23 mouse cellular contexts compared by ENCODE assay signal in genomic region chr1:164678303-164678702, GRCm38 (mm10).
"Had no signal": no experiment of that assay in that cellular context is flagged by ENCODE, and none has a peak within 500 bp of the region (broad histone marks: within the 10 kb centered on the region; RNA-seq: fewer than 3 reads in every experiment).

No protein-coding gene starts in this region.

- H3K36me3 ChIP-seq: limb, embryonic 12.5 days; limb, embryonic 15.5 days; liver, embryonic 12.5 days; liver, embryonic 15.5 days; midbrain, embryonic 10.5 days; midbrain, embryonic 13.5 days; neural tube, embryonic 13.5 days had no signal

- DNase-seq: kidney, adult 18-20 months; kidney, adult 9 months; kidney, postnatal 14 days; kidney, postnatal 4 days; left cerebral cortex, postnatal 4 days; lung, embryonic 14.5 days; retina, postnatal 1 day; right cerebral cortex, postnatal 25 days; spleen, adult 18-20 months; thymus, adult 18-20 months; thymus, postnatal 36 days had no signal

- H3K4me3 ChIP-seq: limb, embryonic 12.5 days; limb, embryonic 15.5 days; liver, embryonic 12.5 days; liver, embryonic 15.5 days; megakaryocyte, embryonic 14.5 days; midbrain, embryonic 10.5 days; midbrain, embryonic 13.5 days; myocyte; neural tube, embryonic 13.5 days had no signal

- H3K9ac ChIP-seq: limb, embryonic 12.5 days; limb, embryonic 15.5 days; liver, embryonic 12.5 days; liver, embryonic 15.5 days; lung, embryonic 14.5 days; midbrain, embryonic 13.5 days; neural tube, embryonic 13.5 days had no signal

- H3K9me3 ChIP-seq: limb, embryonic 15.5 days; liver, embryonic 12.5 days; liver, embryonic 15.5 days; midbrain, embryonic 10.5 days; neural tube, embryonic 13.5 days had no signal

- H3K27me3 ChIP-seq: limb, embryonic 12.5 days; limb, embryonic 15.5 days; liver, embryonic 12.5 days; liver, embryonic 15.5 days; megakaryocyte, embryonic 14.5 days; midbrain, embryonic 13.5 days; neural tube, embryonic 13.5 days had no signal

- H3K4me1 ChIP-seq: limb, embryonic 12.5 days; limb, embryonic 15.5 days; liver, embryonic 12.5 days; liver, embryonic 15.5 days; megakaryocyte, embryonic 14.5 days; midbrain, embryonic 10.5 days; midbrain, embryonic 13.5 days; neural tube, embryonic 13.5 days had no signal

- H3K27ac ChIP-seq: limb, embryonic 12.5 days; limb, embryonic 15.5 days; liver, embryonic 12.5 days; liver, embryonic 15.5 days; midbrain, embryonic 10.5 days; midbrain, embryonic 13.5 days; neural tube, embryonic 13.5 days had no signal

- H3K4me2 ChIP-seq: limb, embryonic 12.5 days; limb, embryonic 15.5 days; liver, embryonic 12.5 days; liver, embryonic 15.5 days; lung, embryonic 14.5 days; midbrain, embryonic 13.5 days; neural tube, embryonic 13.5 days had no signal

- ATAC-seq: inflammation-experienced regulatory T-cells, adult 6 months; intestine, embryonic 16.5 days; liver, embryonic 12.5 days; midbrain, embryonic 13.5 days; midbrain, embryonic 16.5 days had no signal
